Mouse (Mus musculus) thymus, postnatal 10 days (tissue): ENCODE measurements around the gene Ece1.
"Not testable (repeated sequence)": the region's sequence is repeated elsewhere in the genome, so short reads cannot be mapped to it uniquely, and the experiment has no call there.

ENCODE experiments used
- DNase-seq, 2 experiments: peaks; one replicate each; pipeline ENCODE4 v3.0.0; 2021; ENCODE audit warnings: low spot score in 2 of 2

Ece1 gene

DNA sequence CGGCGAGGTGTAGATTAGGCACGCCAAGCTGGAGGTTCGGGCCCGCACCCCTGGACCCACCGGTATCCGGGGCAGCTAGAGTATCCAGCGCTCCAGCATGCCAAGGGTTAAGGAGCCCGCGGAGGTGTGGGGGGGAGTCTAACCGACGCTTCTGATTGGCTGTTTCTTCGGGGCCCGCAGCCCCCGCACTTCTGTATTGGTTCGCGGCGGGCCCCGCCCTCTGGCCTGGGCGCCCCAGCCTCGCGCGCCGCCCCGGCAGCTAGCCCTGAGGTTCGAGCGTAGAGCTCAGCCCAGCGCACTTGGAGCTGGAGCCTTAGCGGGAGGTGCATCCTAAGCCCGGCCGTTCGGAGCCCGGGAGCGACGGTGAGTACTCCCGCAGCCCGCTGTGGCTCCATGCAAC lies at the start of gene Ece1:
Ece1 (plus strand) TSS at position 219 of the 400 bp plus-strand sequence.
- peak; percentile 92 for DNase-seq

- DNase-seq: no peak
Measured at GRCm38 (mm10) chr4:137812946-137813708, 48.9 kb upstream of the Ece1 start.

DNA sequence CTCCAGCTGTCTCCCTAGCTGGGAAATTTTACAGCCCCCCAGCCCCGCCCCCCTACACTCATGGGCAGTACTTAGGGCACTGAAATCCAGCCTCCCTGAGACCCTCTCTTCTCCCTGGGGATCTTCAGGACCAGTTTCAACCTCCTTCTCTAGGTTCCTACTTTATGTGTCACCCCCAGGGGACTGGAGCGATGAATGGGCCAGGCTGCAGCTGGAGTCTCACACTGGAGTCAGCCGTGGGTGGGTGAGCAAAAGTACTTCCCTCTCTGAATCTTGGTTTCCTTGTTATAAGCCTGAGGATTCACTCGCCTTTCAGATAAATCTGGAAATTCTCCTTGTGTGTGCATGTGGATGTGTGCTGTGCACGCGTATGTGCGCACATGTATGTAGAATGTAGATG lies 47.9 kb upstream of the Ece1 start:
- no peak for DNase-seq

DNA sequence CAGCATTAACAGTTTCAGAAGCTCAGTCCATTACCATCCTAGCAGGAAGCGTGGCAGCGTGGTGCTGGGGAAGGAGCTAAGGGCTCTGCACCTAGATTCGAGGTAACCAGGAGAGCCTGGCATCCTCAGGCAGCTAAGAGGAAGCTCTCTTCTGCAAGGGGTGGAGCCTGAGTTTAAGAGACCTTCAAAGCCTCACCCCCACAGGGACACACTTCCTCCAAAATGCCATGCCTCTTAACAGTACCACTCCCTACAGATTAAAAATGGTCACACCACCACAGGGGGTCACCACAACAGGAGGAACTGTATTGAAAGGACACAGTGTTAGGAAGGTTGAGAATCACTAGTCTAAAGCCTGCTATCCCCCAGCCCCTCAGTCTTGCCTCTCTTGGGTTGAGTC lies 46.6 kb upstream of the Ece1 start:
- no peak for DNase-seq

DNA sequence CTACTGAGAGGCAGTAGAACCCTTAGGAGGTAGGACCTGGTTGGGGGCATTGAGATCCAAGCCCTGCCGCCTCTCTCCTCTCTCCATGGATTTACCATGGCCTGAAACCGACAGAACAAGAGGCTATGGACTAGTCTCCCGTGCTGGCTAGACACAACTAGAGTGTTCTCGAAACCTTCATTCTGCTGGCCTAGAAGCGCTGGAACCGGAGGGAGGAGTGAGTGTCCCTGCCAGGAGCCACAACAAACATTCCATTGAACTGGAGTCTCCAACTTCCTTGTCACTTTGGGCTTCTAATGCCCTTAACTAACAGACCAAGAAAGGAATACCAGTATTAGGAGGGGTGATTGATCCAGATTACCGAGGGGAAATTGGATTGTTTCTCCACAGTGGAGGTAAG lies 45.8 kb upstream of the Ece1 start:
- no peak for DNase-seq

GRCm38 (mm10) chr4:137818341-137818740 lies 43.7 kb upstream of the Ece1 start:
- no peak for DNase-seq

GRCm38 (mm10) chr4:137819487-137819886 lies 42.5 kb upstream of the Ece1 start:
- no peak for DNase-seq

DNA sequence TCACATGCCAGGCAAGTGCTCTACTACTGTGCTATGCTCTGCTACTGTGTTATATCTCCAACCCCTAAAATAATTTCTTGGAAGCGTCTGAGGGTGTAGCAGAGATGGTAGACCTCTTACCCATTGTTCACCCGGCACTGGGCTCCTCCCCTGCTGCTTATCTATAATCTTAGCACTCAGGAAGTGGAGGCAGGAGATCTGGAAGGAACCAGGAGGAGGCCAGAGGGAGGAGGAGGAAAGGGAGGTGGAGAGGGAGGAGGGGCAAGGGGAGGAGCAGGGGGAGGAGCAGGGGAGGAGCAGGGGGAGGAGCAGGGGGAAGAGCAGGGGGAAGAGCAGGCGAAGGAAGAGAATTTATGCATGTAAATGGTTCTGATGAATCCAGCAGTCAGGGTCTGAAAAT lies 41.3 kb upstream of the Ece1 start:
- DNase-seq: no peak

DNA sequence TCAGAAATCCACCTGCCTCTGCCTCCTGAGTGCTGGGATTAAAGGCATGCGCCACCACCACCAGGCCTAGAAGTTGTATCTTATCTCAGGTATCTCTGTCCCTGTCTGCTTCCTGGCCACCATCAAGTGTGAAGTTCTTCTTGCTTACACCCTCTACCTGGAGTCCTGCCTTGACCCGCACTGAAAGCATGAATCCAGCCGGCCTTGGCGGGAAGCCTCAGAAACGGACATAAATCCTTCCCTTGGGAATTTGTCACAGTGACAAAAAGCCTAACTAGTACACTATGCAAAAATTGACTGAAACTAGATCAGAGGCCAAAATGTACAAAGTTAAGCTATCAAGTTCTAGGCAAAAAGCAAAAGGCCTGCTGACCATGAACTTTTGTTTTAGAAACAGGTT lies 39.5 kb upstream of the Ece1 start:
- no peak for DNase-seq

DNA sequence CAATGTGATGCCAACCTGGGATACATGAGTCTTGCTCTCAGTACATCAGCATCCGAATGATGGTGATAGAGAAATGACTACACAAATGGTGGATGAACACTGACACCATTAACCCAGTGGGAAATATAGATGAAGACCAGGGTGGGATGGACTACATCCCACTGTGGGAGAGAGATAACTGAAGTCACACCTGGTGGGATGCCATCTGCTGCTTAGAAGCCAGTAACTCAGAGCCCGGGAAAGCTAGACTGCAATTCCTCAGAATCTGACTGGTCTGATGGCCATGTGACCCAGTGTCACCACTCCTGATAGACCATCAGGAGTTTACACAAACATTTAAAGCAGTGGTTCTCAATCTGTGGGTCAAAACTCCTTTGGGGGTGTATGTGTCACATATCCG lies 38.5 kb upstream of the Ece1 start:
- no peak for DNase-seq

DNA sequence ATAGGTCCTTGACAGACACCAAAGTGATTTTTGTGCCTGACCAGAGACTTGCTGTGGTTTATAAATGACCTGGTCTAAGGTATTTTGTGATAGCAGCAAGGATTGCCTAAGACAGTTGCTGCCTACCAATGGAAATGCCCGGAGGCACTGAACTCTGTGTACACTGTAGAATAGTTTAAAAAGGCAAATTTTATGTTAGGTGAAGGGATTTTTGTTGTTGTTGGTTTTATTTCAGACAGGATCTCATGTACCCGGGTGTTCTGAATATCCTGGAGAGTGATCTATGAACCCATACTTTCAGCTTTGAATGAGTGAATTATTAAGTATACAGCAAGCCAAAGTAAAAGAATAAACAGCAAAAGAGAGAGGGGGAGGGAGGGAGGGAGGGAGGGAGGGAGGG lies 37.2 kb upstream of the Ece1 start:
- no peak for DNase-seq

GRCm38 (mm10) chr4:137830380-137830779 lies 31.7 kb upstream of the Ece1 start:
- DNase-seq: no peak

DNA sequence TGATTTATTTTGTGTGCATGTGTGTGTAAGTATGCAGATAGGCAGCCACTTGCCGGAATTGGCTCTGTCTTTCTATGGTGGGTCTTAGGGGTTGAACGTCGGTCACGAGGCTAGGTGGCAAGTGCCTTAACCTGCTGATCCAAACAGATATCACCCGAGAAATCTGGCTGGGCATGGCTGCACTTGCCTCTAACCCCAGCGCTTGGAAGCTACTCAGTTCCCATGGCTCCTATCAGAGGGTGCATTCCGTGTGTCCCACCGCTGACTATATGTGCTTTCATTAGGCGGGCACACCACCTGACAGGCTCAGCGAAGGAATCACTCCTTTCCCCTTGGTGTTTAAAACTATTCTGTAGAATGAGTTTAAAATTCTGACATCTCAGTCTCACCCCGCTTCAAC lies 30.4 kb upstream of the Ece1 start:
- DNase-seq: no peak

DNA sequence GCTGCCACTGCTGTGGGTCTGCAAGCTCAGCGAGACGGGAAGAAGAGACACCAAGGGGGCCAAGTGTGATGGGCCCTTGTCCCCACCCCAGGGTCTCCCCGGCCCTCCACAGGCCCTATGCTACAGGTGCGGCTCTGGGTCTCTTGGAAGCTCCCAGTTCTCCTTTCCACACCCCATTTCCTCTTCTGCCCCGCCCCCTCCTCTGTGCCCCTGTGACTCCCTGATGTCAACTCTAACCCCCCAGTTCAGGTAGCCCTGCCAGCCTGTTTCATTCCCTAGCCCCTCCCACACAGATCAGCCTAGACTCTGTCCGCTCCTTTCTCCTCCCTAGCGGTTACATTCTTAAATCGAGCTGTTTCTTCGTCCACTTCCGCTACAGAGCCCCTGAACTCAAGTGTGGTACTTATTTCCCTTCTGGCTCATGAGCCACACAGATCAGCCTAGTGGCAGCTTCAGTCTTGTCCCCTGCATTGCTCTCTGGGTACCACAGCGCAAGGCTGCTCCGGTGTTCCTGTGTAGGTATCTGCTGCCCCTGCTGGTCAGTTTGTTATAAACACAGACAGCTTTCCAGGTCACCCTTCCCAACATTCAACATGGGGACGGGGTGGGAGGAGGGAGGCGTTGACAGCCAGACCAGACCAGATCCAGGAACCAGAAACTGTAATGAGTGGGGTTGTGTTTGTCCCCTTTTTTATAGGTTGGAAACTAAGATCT lies 26.3 kb upstream of the Ece1 start:
- peak; percentile 30 to 64 for DNase-seq

DNA sequence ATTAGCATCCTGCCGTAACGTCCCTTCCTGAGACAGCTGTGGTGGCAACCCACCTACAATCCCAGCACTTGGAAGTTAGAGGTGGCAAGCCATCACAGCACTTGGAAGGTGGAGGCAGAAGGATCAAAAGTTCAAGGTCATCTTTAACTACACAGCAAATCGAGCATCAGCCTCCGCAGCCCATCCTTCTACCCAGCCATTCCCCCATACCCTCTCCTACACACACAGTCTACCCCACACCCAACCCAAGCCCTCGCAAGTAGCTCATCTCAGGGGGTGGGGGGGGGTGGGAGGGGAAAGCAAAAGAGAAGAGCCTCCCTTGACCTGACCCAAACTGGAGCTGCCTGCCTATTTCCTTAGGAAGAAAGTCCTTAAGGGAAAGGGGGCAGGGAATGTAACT lies 25.3 kb upstream of the Ece1 start:
- DNase-seq: no peak

- DNase-seq: no peak
Measured at GRCm38 (mm10) chr4:137837792-137838191, 24.2 kb upstream of the Ece1 start.

- DNase-seq: no peak
Measured at GRCm38 (mm10) chr4:137838791-137839190, 23.2 kb upstream of the Ece1 start.

DNA sequence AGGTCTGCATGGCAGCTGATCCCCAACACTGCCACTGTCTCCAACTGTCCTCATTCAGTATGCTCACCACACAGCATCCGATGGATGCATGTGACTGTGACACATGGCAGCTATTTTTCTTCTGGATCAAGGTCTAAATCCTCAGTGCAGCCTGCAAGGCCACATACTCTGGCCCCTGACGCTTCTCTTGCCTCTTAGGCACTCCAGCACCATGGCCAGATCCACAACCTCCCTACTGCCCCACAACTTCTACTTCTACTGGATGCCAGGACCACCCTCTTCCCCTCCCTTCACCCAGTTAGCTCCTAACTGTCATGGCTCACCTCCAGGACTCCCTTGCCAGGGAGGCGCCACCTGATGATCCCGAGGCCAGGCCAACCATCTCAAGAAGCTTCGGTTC lies 22.6 kb upstream of the Ece1 start:
- no peak for DNase-seq

- DNase-seq: peak in 1 of 2 experiments; percentile 75
Measured at GRCm38 (mm10) chr4:137844656-137845055, 17.4 kb upstream of the Ece1 start.

GRCm38 (mm10) chr4:137847651-137848050 lies 14.4 kb upstream of the Ece1 start:
- not testable (repeated sequence) for DNase-seq

DNA sequence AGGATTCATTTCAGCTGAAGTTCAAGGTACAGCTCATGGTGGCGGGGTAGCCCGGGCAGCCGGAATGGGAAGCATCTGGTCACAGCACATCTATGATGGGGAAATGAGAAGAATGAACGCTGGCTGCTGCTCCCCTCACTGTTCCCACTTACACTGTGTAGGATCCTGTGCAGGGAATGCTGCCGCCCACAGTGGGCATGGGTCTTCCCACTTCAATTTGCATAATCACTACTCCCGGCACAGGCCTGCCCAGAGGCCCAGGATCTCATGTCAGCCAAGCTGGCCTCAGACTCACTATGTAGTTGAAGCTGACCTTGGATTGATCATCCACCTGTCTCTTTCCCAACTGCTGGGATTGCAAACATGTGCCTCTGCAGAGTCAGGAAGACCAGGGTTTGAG lies 11.9 kb upstream of the Ece1 start:
- no peak for DNase-seq

DNA sequence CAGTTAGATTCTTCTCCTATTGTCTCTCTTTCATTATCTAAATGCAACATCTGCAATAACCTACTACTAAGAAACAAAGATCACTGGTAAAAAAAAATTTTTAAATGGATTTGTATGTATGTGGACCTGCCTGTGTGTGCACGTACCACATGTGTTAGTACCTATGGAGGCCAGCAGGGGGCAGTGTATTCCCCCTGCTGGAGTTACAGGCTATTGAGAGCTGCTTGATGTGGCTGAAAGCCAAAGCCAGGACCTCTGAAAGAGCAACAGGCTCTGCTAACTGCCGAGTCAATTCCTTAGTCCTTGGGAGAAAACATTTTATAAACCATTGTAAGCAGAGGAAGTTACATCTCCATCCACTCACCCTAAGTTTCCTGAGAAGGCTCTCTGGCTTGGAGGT lies 10.6 kb upstream of the Ece1 start:
- DNase-seq: peak in 1 of 2 experiments; percentile 57

GRCm38 (mm10) chr4:137853822-137854221 lies 8.2 kb upstream of the Ece1 start:
- no peak for DNase-seq
